Mouse (Mus musculus) hindbrain, embryonic 14.5 days (tissue): ENCODE data around the gene Atf7. TPM values are rescaled to one million over a fixed set of nuclear protein-coding genes. Genes with fewer than 3 reads are reported as not detected.

ENCODE experiments used
- ATAC-seq: fragments of 200-750 bp; cut with Nextera tagmentation; 2 replicates; pipeline ENCODE4 v1.8.0; 2017; ENCODE audit warnings: moderate number of reproducible peaks, mild to moderate bottlenecking, moderate TSS enrichment, moderate library complexity; ENCODE audit not compliant: low FRiP score
- DNase-seq: peaks from one replicate; pipeline ENCODE4 v3.0.0-alpha.2; 2015; ENCODE audit warnings: low spot score
- H3K27ac ChIP-seq: fragments of 300-500 bp; sonication (generic); 2 replicates; pipeline ENCODE4 v1.5.1; 2014; ENCODE audit warnings: mild to moderate bottlenecking, moderate library complexity
- H3K27me3 ChIP-seq: fragments of 300-500 bp; sonication (generic); 2 replicates; pipeline ENCODE4 v1.6.1; 2014; ENCODE audit warnings: mild to moderate bottlenecking, low read length, mixed read lengths; ENCODE audit not compliant: control insufficient read depth, insufficient read depth
- H3K36me3 ChIP-seq: fragments of 300-500 bp; sonication (generic); replicated peaks from 2 replicates; pipeline ENCODE4 v1.6.1; 2014; ENCODE audit not compliant: control insufficient read depth, insufficient read depth
- H3K4me1 ChIP-seq: fragments of 300-500 bp; sonication (generic); replicated peaks from 2 replicates; pipeline ENCODE4 v1.6.1; 2014; ENCODE audit warnings: antibody characterized with exemption, low read length, mixed read lengths; ENCODE audit not compliant: control insufficient read depth, insufficient read depth
- H3K4me2 ChIP-seq: fragments of 300-500 bp; sonication (generic); replicated peaks from 2 replicates; pipeline ENCODE4 v1.6.1; 2014; ENCODE audit warnings: mild to moderate bottlenecking, moderate library complexity
- H3K4me3 ChIP-seq: fragments of 300-500 bp; sonication (generic); replicated peaks from 2 replicates; pipeline ENCODE4 v1.5.1; 2014; ENCODE audit warnings: mild to moderate bottlenecking, low read length
- H3K9ac ChIP-seq: fragments of 300-500 bp; sonication (generic); 2 replicates; pipeline ENCODE4 v1.6.1; 2014
- H3K9me3 ChIP-seq: fragments of 300-500 bp; sonication (generic); 2 replicates; pipeline ENCODE4 v1.6.1; 2016; ENCODE audit warnings: low read length; ENCODE audit not compliant: control insufficient read depth
- WGBS: fragments of 180-500 bp; shearing (Covaris S2); extraction: QIAGEN DNeasy Blood & Tissue Kit; methylation state at CpG from one replicate; pipeline ENCODE4 v1.1.7; 2014; 5-methylcytosine and 5-hydroxymethylcytosine counted together
- polyA plus RNA-seq: library from polyadenylated mRNA; unstranded; fragments of >200 nt; fragmentation: Nextera tagmentation; extraction: Ambion mirVana; gene quantifications from 2 replicates; pipeline ENCODE4 v1.2.1, GENCODE M21; 2014

Gene Atf7
- polyA plus RNA-seq, 1 experiment from 2014 or later: 13.7 TPM

DNA sequence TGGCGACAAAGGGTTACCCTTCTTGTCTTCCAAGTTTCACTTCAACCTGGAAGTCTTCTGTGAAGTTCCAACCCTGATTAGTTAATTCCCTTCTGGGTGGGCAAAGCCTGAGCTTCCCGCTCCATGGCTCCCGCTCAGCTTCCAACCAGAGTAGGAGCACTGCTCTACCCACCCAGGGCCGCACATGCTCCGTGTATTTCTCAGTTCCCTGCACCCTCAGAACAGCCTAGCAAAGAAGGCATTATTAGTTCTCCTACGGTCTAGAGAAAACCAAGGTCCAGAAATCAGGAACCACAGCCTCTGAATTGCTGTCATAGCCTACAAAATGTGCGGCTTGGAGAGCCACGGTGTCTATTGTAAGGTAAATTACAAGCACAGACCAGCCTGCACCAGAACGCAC is 115.2 kb downstream of the Atf7 start:
- H3K36me3 ChIP-seq: peaks cover 36% of the 10 kb centered on the region
- H3K27me3 ChIP-seq: no peaks in the 10 kb centered on the region
- WGBS: 6% methylated on average over 9 of the region's 9 CpGs
- H3K4me2 ChIP-seq: peak overlapping the region; percentile 65
- peak overlapping the region; percentile 44 for H3K4me3 ChIP-seq
- peaks cover 45% of the 10 kb centered on the region for H3K4me1 ChIP-seq
- ATAC-seq: peak; percentile 54
- DNase-seq: peak; percentile 61
- H3K27ac ChIP-seq: peak overlapping the region; percentile 84
- H3K9ac ChIP-seq: peak overlapping the region; percentile 64
- no peaks in the 10 kb centered on the region for H3K9me3 ChIP-seq

DNA sequence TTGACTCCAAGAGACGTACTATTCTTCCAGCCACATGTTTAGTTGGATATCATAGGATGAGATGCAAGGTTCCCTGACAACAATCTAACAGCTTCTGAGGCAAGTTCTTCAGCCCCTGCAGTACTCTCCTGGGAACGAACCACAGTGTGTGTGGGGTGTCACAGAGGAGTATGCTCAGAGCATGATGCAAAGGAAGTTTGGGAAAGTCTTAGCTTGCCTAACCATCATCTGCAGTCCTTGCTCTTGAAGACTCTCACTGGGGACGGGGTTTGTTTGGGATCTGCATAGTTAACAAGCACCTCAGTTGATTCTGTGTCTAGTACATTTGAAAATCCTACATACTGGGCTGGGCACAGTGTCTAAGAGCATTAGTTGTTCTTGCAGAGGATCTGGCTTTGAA is 116.9 kb downstream of the Atf7 start:
- H3K4me2 ChIP-seq: no peak overlapping the region
- no peak for ATAC-seq
- H3K27me3 ChIP-seq: no peaks in the 10 kb centered on the region
- WGBS: 89% methylated on average over 3 of the region's 3 CpGs
- peaks cover 54% of the 10 kb centered on the region for H3K36me3 ChIP-seq
- H3K4me3 ChIP-seq: no peak overlapping the region
- no peaks in the 10 kb centered on the region for H3K9me3 ChIP-seq
- no peak for DNase-seq
- no peak overlapping the region for H3K27ac ChIP-seq
- peaks cover 38% of the 10 kb centered on the region for H3K4me1 ChIP-seq
- no peak overlapping the region for H3K9ac ChIP-seq

DNA sequence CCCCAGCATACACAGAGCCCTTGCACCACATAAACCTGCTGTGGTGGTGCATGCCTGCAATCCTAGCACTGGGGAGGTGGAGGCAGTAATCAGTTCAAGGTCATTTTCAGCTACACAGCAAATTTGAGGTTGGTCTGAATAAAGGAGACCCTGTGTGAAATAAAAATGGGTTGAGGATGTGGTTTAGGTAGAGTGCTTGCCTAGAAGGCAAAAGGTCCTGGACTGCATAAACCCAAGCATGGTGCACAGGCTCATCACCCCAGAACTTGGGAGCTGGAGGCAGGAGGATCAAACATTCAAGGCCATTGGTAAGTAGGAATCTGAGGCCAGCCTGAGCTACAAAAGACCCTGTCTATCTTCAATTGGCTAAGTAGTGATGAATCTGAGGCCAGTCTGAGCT is 117.7 kb downstream of the Atf7 start:
- no peaks in the 10 kb centered on the region for H3K27me3 ChIP-seq
- H3K4me1 ChIP-seq: peaks cover 31% of the 10 kb centered on the region
- H3K36me3 ChIP-seq: peaks cover 62% of the 10 kb centered on the region
- H3K4me2 ChIP-seq: no peak overlapping the region
- no peak overlapping the region for H3K27ac ChIP-seq
- ATAC-seq: no peak
- no peaks in the 10 kb centered on the region for H3K9me3 ChIP-seq
- no peak for DNase-seq
- no peak overlapping the region for H3K9ac ChIP-seq
- H3K4me3 ChIP-seq: no peak overlapping the region

DNA sequence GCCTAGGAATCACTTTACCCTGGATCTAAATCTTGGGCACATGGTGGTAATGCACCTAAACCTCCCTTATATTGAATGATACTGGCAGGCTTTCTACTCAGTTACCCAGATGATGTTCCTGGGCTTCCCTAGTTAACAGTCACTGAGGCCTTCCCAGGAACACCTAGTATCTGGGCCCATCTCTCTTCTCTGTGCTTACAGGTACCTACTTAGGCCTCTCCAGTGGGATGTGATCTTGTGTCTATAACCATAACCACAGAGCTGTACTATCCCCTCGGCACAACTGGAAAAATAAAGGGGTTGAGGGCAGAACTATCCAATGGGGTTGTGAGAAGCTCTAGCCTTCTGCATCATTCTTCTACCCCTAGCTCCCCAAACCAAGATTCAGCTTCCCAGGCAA is 118.4 kb downstream of the Atf7 start:
- ATAC-seq: no peak
- 100% methylated on average over 1 of the region's 1 CpGs for WGBS
- no peaks in the 10 kb centered on the region for H3K9me3 ChIP-seq

DNA sequence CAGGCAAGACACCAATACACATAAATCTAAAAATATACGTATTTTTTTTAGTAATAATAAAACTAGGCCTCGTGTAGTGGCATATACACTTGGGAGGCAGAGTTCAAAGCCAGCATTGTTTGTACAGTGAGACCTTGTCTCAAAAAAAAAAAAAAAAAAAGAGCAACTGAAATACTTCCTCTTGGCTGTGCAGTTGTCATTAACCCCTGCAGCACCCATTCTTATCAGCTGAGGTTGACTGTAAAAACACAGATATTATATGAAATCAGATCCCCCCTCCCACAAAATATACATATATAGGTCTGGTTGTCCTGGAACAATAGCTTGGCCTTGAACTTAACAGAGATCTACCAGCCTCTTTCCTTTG is 118.8 kb downstream of the Atf7 start:
- Histone ChIP-seq H3K27ac (no peak overlapping the region), H3K9me3 (no peaks in the 10 kb centered on the region), H3K4me2 (no peak overlapping the region), H3K4me1 (peaks cover 20% of the 10 kb centered on the region), H3K36me3 (peaks cover 73% of the 10 kb centered on the region), H3K9ac (no peak overlapping the region), H3K4me3 (no peak overlapping the region), H3K27me3 (no peaks in the 10 kb centered on the region)
- DNase-seq: no peak
- no peak for ATAC-seq
- WGBS: 71% methylated on average over 2 of the region's 2 CpGs

More for the DNA sequence above, 118.4 kb downstream of the Atf7 start:
- peaks cover 69% of the 10 kb centered on the region for H3K36me3 ChIP-seq
- no peak overlapping the region for H3K9ac ChIP-seq
- DNase-seq: no peak
- H3K4me1 ChIP-seq: peaks cover 24% of the 10 kb centered on the region
- H3K27me3 ChIP-seq: no peaks in the 10 kb centered on the region
- H3K4me2 ChIP-seq: no peak overlapping the region
- H3K4me3 ChIP-seq: no peak overlapping the region
- no peak overlapping the region for H3K27ac ChIP-seq

DNA sequence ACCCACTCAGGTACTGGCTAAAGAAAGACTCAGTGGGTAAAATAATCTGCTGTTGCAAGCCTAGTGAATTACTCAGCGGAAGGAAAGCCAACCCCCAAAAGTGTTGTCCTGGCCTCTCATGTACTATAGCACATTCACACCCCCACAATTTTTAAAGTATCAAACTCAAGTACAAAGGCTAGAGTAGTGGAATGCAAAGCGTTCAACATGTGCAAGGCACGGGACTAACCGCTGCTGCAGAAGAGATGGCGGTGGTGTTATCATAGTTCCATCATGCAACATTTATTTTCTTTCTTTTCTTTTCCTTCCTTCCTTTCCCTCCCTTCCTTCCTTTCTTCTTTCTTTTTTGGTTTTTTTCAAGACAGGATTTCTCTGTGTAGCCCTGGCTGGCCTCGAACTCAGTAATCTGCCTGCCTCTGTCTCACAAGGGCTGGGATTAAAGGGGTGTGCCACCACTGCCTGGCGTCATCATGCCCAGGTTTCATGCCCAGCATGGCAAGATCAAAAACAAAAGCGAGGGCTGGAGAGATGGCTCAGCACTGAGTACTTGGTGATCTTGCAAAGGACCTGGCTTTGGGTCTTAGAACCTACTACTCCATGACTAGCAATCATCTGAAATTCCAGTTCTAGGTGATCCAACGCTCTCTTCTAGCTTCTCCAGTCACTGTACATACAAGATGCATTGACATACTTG is 119.3 kb downstream of the Atf7 start:
- Histone ChIP-seq H3K36me3 (peaks cover 78% of the 10 kb centered on the region), H3K27me3 (no peaks in the 10 kb centered on the region), H3K4me2 (no peak overlapping the region), H3K4me3 (no peak overlapping the region), H3K9me3 (no peaks in the 10 kb centered on the region), H3K27ac (no peak overlapping the region), H3K4me1 (peaks cover 15% of the 10 kb centered on the region; the same call in 1 of the 2 replicates), H3K9ac (no peak overlapping the region)
- DNase-seq: no peak
- no peak for ATAC-seq
- WGBS: 89% methylated on average over 9 of the region's 9 CpGs

DNA sequence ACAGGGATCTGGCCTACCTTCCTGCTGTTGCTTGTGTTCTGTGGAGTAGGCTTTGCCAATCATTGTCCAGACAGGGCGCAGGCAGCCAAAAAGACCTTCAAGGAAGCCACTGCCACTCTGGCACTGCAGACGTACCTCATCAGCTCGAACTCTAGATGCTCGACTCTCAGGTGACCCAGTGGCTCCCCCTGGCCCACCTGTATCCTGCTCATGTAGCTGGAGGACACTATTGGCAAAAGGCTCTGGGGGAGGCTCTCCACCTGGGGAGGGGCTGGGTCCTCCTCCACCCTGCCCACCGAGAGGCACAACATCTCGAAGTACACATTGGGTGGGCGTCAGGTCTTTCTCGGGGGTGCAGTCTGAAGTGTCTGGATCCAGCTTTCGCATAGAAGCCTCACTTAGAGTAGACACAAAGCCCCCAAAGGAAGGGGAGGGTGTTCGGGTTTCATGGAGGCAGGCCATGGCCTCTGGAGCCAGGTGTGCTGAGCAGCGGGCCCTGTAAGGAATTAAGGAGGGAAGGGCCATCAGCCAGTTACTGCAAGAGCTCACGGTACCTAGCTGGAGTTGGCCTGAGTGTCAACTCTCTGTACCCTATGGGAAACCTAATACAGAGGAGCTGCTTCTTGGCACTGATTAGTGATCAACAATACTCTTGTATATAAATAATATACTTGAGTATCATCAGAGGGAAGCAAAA is 120.0 kb downstream of the Atf7 start:
- H3K9ac ChIP-seq: no peak overlapping the region
- ATAC-seq (no peak), DNase-seq (no peak)
- H3K4me1 ChIP-seq: peaks cover 12% of the 10 kb centered on the region; the same call in 1 of the 2 replicates
- 76% methylated on average over 12 of the region's 12 CpGs for WGBS
- no peaks in the 10 kb centered on the region for H3K27me3 ChIP-seq
- no peak overlapping the region for H3K4me2 ChIP-seq
- peaks cover 85% of the 10 kb centered on the region for H3K36me3 ChIP-seq
- H3K27ac ChIP-seq: no peak overlapping the region
- no peaks in the 10 kb centered on the region for H3K9me3 ChIP-seq
- no peak overlapping the region for H3K4me3 ChIP-seq

DNA sequence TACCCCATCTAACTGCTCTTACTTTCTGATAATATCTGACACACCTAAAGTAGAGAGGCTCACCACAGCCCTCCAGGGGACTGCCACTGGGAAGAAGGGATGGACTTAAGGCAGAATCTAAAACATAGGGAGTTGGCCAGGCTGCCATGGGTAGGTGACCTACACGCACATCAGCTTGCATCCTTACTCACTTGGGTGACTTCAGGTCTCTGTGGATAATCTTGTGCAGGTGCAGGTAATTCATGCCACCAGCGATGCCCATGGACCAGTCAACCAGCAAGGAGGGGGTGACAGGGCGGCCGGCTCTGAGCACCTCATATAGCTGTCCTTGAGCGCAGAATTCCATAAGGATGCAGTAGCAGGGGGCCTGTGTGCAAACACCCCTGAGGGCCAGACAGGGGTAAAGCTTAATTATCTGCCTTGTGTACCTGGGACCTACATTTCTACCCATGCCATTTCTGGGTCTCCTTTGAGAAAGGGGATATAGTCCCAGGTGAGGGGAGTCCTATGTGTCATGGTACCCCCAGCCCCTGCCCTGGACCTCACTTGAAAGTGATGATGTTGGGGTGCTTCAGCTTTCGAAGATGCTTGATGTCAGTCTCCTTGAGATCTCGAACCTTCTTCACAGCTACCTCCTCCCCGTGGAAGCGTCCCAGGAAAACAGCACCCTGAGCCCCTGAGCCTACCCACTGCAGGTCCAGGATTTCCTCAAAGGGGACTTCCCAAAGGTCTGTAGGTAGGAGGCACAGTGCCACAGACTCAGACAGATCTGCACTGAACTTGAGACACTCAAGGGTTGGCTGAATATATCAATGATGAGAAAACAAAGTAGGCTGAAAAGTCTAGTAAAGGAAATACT is 121.1 kb downstream of the Atf7 start:
- Histone ChIP-seq H3K9ac (no peak overlapping the region), H3K4me2 (no peak overlapping the region), H3K27ac (no peak overlapping the region), H3K27me3 (no peaks in the 10 kb centered on the region), H3K9me3 (no peaks in the 10 kb centered on the region), H3K36me3 (peaks cover 95% of the 10 kb centered on the region), H3K4me3 (no peak overlapping the region), H3K4me1 (peaks cover 4% of the 10 kb centered on the region; the same call in 1 of the 2 replicates)
- 84% methylated on average over 9 of the region's 9 CpGs for WGBS
- ATAC-seq: no peak
- no peak for DNase-seq

DNA sequence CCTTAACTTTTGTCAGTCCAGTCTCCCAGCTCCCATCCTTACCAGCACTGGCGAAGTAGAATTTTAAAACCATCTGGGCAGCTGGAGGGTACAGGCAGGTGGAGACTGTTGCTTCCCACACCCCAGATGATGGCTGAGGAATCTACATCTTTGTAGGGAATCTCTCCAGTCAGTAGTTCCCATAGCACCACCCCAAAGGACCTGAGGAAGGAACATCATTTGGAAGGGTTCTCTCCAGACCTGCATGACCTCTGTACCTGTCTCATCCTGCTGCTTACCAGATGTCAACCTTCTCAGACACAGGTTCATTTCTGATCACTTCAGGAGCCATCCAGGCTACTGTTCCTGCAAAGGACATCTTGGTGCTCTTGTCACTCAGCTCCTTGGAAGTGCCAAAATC is 121.8 kb downstream of the Atf7 start, which contains the start of gene Gm10337:
TSS of gene Gm10337 (plus strand) at position 276 of the 400 bp plus-strand sequence.
- H3K27ac ChIP-seq: no peak within 1 kb of the TSS
- no peak within 1 kb of the TSS for H3K9ac ChIP-seq
- H3K9me3 ChIP-seq: no peaks in the 10 kb centered on the region
- DNase-seq: no peak
- H3K4me3 ChIP-seq: no peak within 1 kb of the TSS
- no peak for ATAC-seq
- H3K36me3 ChIP-seq: peaks cover 96% of the 10 kb centered on the region
- no peak within 1 kb of the TSS for H3K4me2 ChIP-seq
- no peaks in the 10 kb centered on the region for H3K4me1 ChIP-seq
- no peaks in the 10 kb centered on the region for H3K27me3 ChIP-seq
- WGBS: 81% methylated on average over 1 of the region's 1 CpGs
